ENCODE assay signal across 29 mouse cellular contexts in the genomic region with DNA sequence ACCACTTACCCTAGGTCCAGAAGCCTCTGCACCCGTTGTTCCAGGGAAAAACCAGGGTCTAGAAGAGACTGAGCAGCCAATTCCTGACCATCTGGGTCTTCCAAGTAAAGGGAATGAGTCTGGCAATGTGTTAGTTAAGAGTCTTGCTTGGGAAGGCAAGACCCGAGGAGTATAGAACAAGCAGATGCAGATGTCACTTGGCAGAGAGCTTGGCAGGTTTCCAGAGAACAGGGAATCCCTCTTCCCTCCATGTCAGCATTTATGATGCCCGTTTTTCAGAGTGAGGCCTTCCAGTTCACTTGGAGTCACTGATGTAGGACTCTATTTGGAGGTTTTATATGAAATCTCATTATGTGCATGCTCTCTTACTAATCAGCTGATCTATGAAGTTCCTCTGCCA.
DNase-seq lines count a peak whose midpoint lies in the region; ATAC-seq and TF ChIP-seq lines count a peak whose summit lies in the region.
"Had no signal": no experiment of that assay in that cellular context is flagged by ENCODE, and none has a peak within 500 bp of the region (broad histone marks: within the 10 kb centered on the region; RNA-seq: fewer than 3 reads in every experiment).

No protein-coding gene starts in this region.

- H3K36me3 ChIP-seq in forebrain, embryonic 14.5 days (ENCODE audit: control insufficient read depth, insufficient read depth, low read length) = no peaks in the 10 kb centered on the region
- H3K36me3 ChIP-seq in forebrain, embryonic 12.5 days (replicated peaks) = no peaks in the 10 kb centered on the region
- no peaks in the 10 kb centered on the region for H3K36me3 ChIP-seq in midbrain, postnatal 0 days (ENCODE audit: insufficient read depth, low read length)
- no peaks in the 10 kb centered on the region for H3K36me3 ChIP-seq in midbrain, embryonic 15.5 days (replicated peaks)
- H3K36me3 ChIP-seq: embryonic facial prominence, embryonic 13.5 days; forebrain, embryonic 15.5 days; heart, embryonic 13.5 days; limb, embryonic 15.5 days; liver, embryonic 13.5 days; midbrain, embryonic 13.5 days; stomach, embryonic 15.5 days had no signal

- no peak overlapping the region for H3K9ac ChIP-seq in forebrain, embryonic 14.5 days (ENCODE audit: low read length)
- no peak overlapping the region for H3K9ac ChIP-seq in forebrain, embryonic 12.5 days
- H3K9ac ChIP-seq in midbrain, postnatal 0 days (replicated peaks; ENCODE audit: low read length, poor library complexity, severe bottlenecking) = no peak overlapping the region
- no peak overlapping the region for H3K9ac ChIP-seq in midbrain, embryonic 15.5 days
- H3K9ac ChIP-seq: embryonic facial prominence, embryonic 13.5 days; forebrain, embryonic 15.5 days; heart, embryonic 13.5 days; limb, embryonic 15.5 days; liver, embryonic 13.5 days; midbrain, embryonic 13.5 days; stomach, embryonic 15.5 days had no signal

- H3K27ac ChIP-seq in forebrain, embryonic 14.5 days (ENCODE audit: low read depth, low read length) = no peak overlapping the region
- no peak overlapping the region for H3K27ac ChIP-seq in forebrain, embryonic 12.5 days
- no peak overlapping the region for H3K27ac ChIP-seq in midbrain, postnatal 0 days (ENCODE audit: low read depth, low read length)
- no peak overlapping the region for H3K27ac ChIP-seq in midbrain, embryonic 15.5 days
- H3K27ac ChIP-seq: embryonic facial prominence, embryonic 13.5 days; forebrain, embryonic 15.5 days; heart, embryonic 13.5 days; left cerebral cortex, adult 2 months; limb, embryonic 15.5 days; liver, embryonic 13.5 days; macrophage; midbrain, embryonic 13.5 days; stomach, embryonic 15.5 days had no signal

- H3K4me2 ChIP-seq in forebrain, embryonic 14.5 days (ENCODE audit: low read length) = no peak overlapping the region
- no peak overlapping the region for H3K4me2 ChIP-seq in forebrain, embryonic 12.5 days
- no peak overlapping the region for H3K4me2 ChIP-seq in midbrain, postnatal 0 days (ENCODE audit: low read depth, low read length, poor library complexity, severe bottlenecking)
- H3K4me2 ChIP-seq in midbrain, embryonic 15.5 days = no peak overlapping the region
- H3K4me2 ChIP-seq: embryonic facial prominence, embryonic 13.5 days; forebrain, embryonic 15.5 days; heart, embryonic 13.5 days; limb, embryonic 15.5 days; liver, embryonic 13.5 days; midbrain, embryonic 13.5 days; stomach, embryonic 15.5 days had no signal

- TF ChIP-seq POLR2A in brain, embryonic 14.5 days (IDR thresholded peaks at IDR 0.05; ENCODE audit: borderline replicate concordance, extremely low read depth, insufficient read depth, insufficient read length, poor library complexity, severe bottlenecking) = no peak

- H3K9me3 ChIP-seq in forebrain, embryonic 14.5 days (replicated peaks; ENCODE audit: control insufficient read depth, low read length) = no peaks in the 10 kb centered on the region
- no peaks in the 10 kb centered on the region for H3K9me3 ChIP-seq in forebrain, embryonic 12.5 days
- H3K9me3 ChIP-seq in midbrain, postnatal 0 days (ENCODE audit: low read length) = no peaks in the 10 kb centered on the region
- no peaks in the 10 kb centered on the region; the same call in 1 of the 2 replicates for H3K9me3 ChIP-seq in midbrain, embryonic 15.5 days
- H3K9me3 ChIP-seq: embryonic facial prominence, embryonic 13.5 days; forebrain, embryonic 15.5 days; heart, embryonic 13.5 days; limb, embryonic 15.5 days; liver, embryonic 13.5 days; midbrain, embryonic 13.5 days; stomach, embryonic 15.5 days had no signal

- no peaks in the 10 kb centered on the region for H3K4me1 ChIP-seq in forebrain, embryonic 14.5 days (ENCODE audit: control insufficient read depth, insufficient read depth, low read length)
- H3K4me1 ChIP-seq in forebrain, embryonic 12.5 days = no peaks in the 10 kb centered on the region
- H3K4me1 ChIP-seq in midbrain, postnatal 0 days (ENCODE audit: insufficient read depth, low read length) = no peaks in the 10 kb centered on the region
- H3K4me1 ChIP-seq in midbrain, embryonic 15.5 days = no peaks in the 10 kb centered on the region
- H3K4me1 ChIP-seq: embryonic facial prominence, embryonic 13.5 days; forebrain, embryonic 15.5 days; heart, embryonic 13.5 days; limb, embryonic 15.5 days; liver, embryonic 13.5 days; stomach, embryonic 15.5 days had no signal

- peak; percentile 50 for DNase-seq in forebrain, embryonic 14.5 days (ENCODE audit: low spot score)
- peak; percentile 65 for DNase-seq in left cerebral cortex, postnatal 4 days
- no peak for DNase-seq in left cerebral cortex, adult 11 months (ENCODE audit: low spot score)
- peak; percentile 75 for DNase-seq in midbrain, postnatal 0 days (ENCODE audit: low spot score)
- peak; percentile 64 for DNase-seq in brain, embryonic 14.5 days (ENCODE audit: low read depth)
- DNase-seq: adrenal gland, postnatal 14 days; cerebellum, adult 8-10 months; embryo, embryonic 11 days; heart, postnatal 10 days; kidney, adult 9 months; kidney, postnatal 25 days; liver, embryonic 13.5 days; lung, adult 18-20 months; right cerebral cortex, postnatal 25 days had no signal

- intact Hi-C loops in left cerebral cortex, postnatal 4 days (cut with DNase I) = no loop called here

- no peak; the same call in 1 of the 2 replicates for ATAC-seq in forebrain, embryonic 14.5 days
- ATAC-seq in forebrain, embryonic 12.5 days (ENCODE audit: low FRiP score) = no peak
- ATAC-seq in midbrain, postnatal 0 days (ENCODE audit: low FRiP score) = no peak
- no peak for ATAC-seq in midbrain, embryonic 15.5 days (replicated peaks)
- ATAC-seq in monocyte, adult 5-6 weeks (replicated peaks; ENCODE audit: insufficient number of reproducible peaks, low FRiP score, low TSS enrichment, poor library complexity, severe bottlenecking) = no peak
- ATAC-seq: CD4-positive, CD25-positive, alpha-beta regulatory T cell, adult 4 months; forebrain, embryonic 15.5 days; intestine, embryonic 16.5 days; midbrain, embryonic 13.5 days; Patski had no signal

- no peak overlapping the region for H3K4me3 ChIP-seq in forebrain, embryonic 14.5 days (ENCODE audit: low read depth, low read length)
- no peak overlapping the region for H3K4me3 ChIP-seq in forebrain, embryonic 12.5 days (replicated peaks)
- H3K4me3 ChIP-seq in midbrain, postnatal 0 days (ENCODE audit: low read depth, low read length) = no peak overlapping the region
- H3K4me3 ChIP-seq in midbrain, embryonic 15.5 days = no peak overlapping the region
- H3K4me3 ChIP-seq: embryonic facial prominence, embryonic 13.5 days; erythroblast, embryonic 14.5 days; forebrain, embryonic 15.5 days; heart, embryonic 13.5 days; left cerebral cortex, adult 2 months; limb, embryonic 15.5 days; liver, embryonic 13.5 days; midbrain, embryonic 13.5 days; stomach, embryonic 15.5 days had no signal

- TF ChIP-seq CTCF in midbrain, postnatal 0 days (IDR thresholded peaks at IDR 0.05) = no peak
- TF ChIP-seq CTCF in brain, embryonic 14.5 days (IDR thresholded peaks at IDR 0.05; ENCODE audit: borderline replicate concordance, extremely low read depth, insufficient read depth, insufficient read length) = no peak

- WGBS in forebrain, embryonic 14.5 days = 52% methylated on average over 3 of the region's 3 CpGs
- WGBS in forebrain, embryonic 12.5 days = 66% methylated on average over 3 of the region's 3 CpGs
- WGBS in midbrain, postnatal 0 days = 62% methylated on average over 3 of the region's 3 CpGs
- 63% methylated on average over 3 of the region's 3 CpGs for WGBS in midbrain, embryonic 15.5 days

- no peaks in the 10 kb centered on the region for H3K27me3 ChIP-seq in forebrain, embryonic 14.5 days (replicated peaks; ENCODE audit: control insufficient read depth, insufficient read depth, low read length)
- no peaks in the 10 kb centered on the region; the same call in 1 of the 2 replicates for H3K27me3 ChIP-seq in forebrain, embryonic 12.5 days
- no peaks in the 10 kb centered on the region for H3K27me3 ChIP-seq in midbrain, postnatal 0 days (ENCODE audit: insufficient read depth, low read length)
- H3K27me3 ChIP-seq in midbrain, embryonic 15.5 days (replicated peaks) = no peaks in the 10 kb centered on the region
- H3K27me3 ChIP-seq: embryonic facial prominence, embryonic 13.5 days; forebrain, embryonic 15.5 days; heart, embryonic 13.5 days; limb, embryonic 15.5 days; liver, embryonic 13.5 days; midbrain, embryonic 13.5 days; stomach, embryonic 15.5 days had no signal
